22 mouse cellular contexts compared by ENCODE assay signal in genomic region chr2:163123496-163123895, GRCm38 (mm10). TPM values are rescaled to one million over a fixed set of nuclear protein-coding genes. Genes with fewer than 3 reads are reported as not detected.
DNase-seq lines count a peak whose midpoint lies in the region; ATAC-seq lines count a peak whose summit lies in the region.
"Had no signal": no experiment of that assay in that cellular context is flagged by ENCODE, and none has a peak within 500 bp of the region (broad histone marks: within the 10 kb centered on the region; RNA-seq: fewer than 3 reads in every experiment).

No protein-coding gene starts in this region.

- no peaks in the 10 kb centered on the region for H3K27me3 ChIP-seq in midbrain, embryonic 15.5 days (replicated peaks)

- H3K36me3 ChIP-seq in midbrain, embryonic 15.5 days (replicated peaks), result no peaks in the 10 kb centered on the region
- H3K36me3 ChIP-seq: embryonic facial prominence, embryonic 15.5 days; forebrain, embryonic 15.5 days; heart, embryonic 13.5 days; hindbrain, embryonic 15.5 days had no signal

- no peak overlapping the region for H3K4me3 ChIP-seq in midbrain, embryonic 15.5 days
- H3K4me3 ChIP-seq: embryonic facial prominence, embryonic 15.5 days; erythroblast, embryonic 14.5 days; forebrain, embryonic 15.5 days; heart, embryonic 13.5 days had no signal

- DNase-seq in retina, postnatal 1 day, result peak; percentile 30
- DNase-seq in retina, embryonic 14.5 days (ENCODE audit: low spot score), result no peak
- DNase-seq in induced T-regulatory cell, adult 2 months (ENCODE audit: low read depth), result peak; percentile 44
- no peak for DNase-seq in left cerebral cortex, adult 11 months (ENCODE audit: low spot score)
- no peak for DNase-seq in cerebellum, adult 11 months
- DNase-seq: adrenal gland, postnatal 14 days; B cell, adult 2 months; cerebellum, adult 2 months; embryo, embryonic 11 days; gastrocnemius, postnatal 36 days; heart, postnatal 36 days had no signal

- H3K9me3 ChIP-seq in midbrain, embryonic 15.5 days, result no peaks in the 10 kb centered on the region
- H3K9me3 ChIP-seq: embryonic facial prominence, embryonic 15.5 days; forebrain, embryonic 15.5 days; hindbrain, embryonic 15.5 days had no signal

- 90% methylated on average over 5 of the region's 5 CpGs for WGBS in midbrain, embryonic 15.5 days

- no peak overlapping the region for H3K4me2 ChIP-seq in midbrain, embryonic 15.5 days
- H3K4me2 ChIP-seq: embryonic facial prominence, embryonic 15.5 days; heart, embryonic 13.5 days had no signal

- H3K4me1 ChIP-seq in midbrain, embryonic 15.5 days, result peaks cover 19% of the 10 kb centered on the region

- H3K9ac ChIP-seq in midbrain, embryonic 15.5 days, result no peak overlapping the region
- H3K9ac ChIP-seq: embryonic facial prominence, embryonic 15.5 days; forebrain, embryonic 15.5 days; heart, embryonic 13.5 days; hindbrain, embryonic 15.5 days had no signal

- ATAC-seq in CD4-positive, CD25-positive, alpha-beta regulatory T cell, adult 4 months, result peak; percentile 56
- no peak for ATAC-seq in midbrain, embryonic 15.5 days (replicated peaks)
- ATAC-seq: forebrain, embryonic 15.5 days had no signal

- no peak overlapping the region for H3K27ac ChIP-seq in midbrain, embryonic 15.5 days
- H3K27ac ChIP-seq: embryonic facial prominence, embryonic 15.5 days; heart, embryonic 13.5 days had no signal

RNA-seq across cellular contexts. Expression of gene Gtsf1l, which starts 35.8 kb away (rescaled TPM):
- not detected for polyA plus RNA-seq in CD4-positive, CD25-positive, alpha-beta regulatory T cell, adult 4 months (2017; shearing (Covaris generic))
- not detected in 2 replicates for polyA plus RNA-seq in midbrain, embryonic 15.5 days (2015; fragmentation: Nextera tagmentation; extraction: Ambion mirVana)
- polyA plus RNA-seq: cerebellum, adult 2 months; embryonic facial prominence, embryonic 11.5 days; erythroblast, embryonic 14.5 days; forebrain, embryonic 11.5 days; forebrain, embryonic 15.5 days; heart, embryonic 13.5 days; heart, postnatal 0 days; hindbrain, embryonic 15.5 days; intestine, embryonic 14.5 days had no signal

Comparison
In these comparisons a context has a peak if more than half of its experiments do, and no peak if none do; other contexts are left out.
1. DNase-seq: peak in retina, postnatal 1 day (single experiment) and induced T-regulatory cell, adult 2 months (single experiment); none in retina, embryonic 14.5 days (single experiment), left cerebral cortex, adult 11 months (single experiment) and cerebellum, adult 11 months (single experiment).